Mouse (Mus musculus): ENCODE data around the gene Atp8b2.

DNA sequence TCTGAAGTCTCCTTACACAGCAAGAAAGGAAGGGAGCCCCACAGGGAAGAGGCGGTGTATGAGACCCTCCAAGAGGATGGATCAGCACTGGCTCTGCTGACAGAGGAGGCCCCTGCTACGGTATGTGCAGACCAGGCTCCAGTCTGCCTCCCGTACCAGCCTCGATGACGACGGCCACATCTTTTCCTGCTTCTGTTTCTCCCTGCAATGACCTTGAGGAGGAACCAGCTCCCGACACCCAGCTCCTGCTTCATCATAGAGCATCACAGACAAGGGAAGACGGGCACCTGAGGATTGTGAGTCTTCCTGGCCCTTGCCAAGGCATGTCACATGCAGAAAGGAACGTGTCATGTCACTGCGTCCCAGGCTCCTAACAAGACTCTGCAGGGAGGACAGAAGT lies 65.3 kb downstream of the Atp8b2 start:
- TF ChIP-seq CTCF (IDR thresholded peaks at IDR 0.05; ENCODE audit: borderline replicate concordance, extremely low read depth, insufficient read depth, insufficient read length) (no peak), POLR2A (IDR thresholded peaks at IDR 0.05; ENCODE audit: borderline replicate concordance, extremely low read depth, insufficient read depth, insufficient read length, poor library complexity, severe bottlenecking) (no peak)
